ENCODE assay signal across 8 mouse cellular contexts in the genomic region with DNA sequence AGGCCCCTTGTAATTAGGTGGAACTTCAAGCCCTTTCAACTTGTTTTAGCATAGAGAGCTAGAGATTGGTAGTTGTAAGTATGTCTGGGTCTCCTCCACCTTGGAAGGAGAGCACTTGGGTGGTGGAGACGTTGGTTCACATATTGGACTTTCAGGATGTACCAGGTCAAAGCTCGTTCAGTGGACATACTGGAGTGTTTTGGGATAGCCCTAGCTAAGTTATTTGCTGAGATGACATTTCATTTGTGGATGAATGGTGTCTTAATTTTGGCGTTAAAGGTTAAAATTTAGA. TPM values are rescaled to one million over a fixed set of nuclear protein-coding genes. Genes with fewer than 3 reads are reported as not detected.
A peak's percentile ranks its signal among the peaks of the same experiment; 100 is the strongest.
DNase-seq lines count a peak whose midpoint lies in the region; ATAC-seq and TF ChIP-seq lines count a peak whose summit lies in the region.

No protein-coding gene starts in this region.

- H3K79me2 ChIP-seq in macrophage (ENCODE audit: inconsistent target), result peaks cover 57% of the 10 kb centered on the region

- H3K4me2 ChIP-seq in hindbrain, embryonic 13.5 days, result peak overlapping the region; percentile 67

- peak overlapping the region; percentile 89 for H3K4me3 ChIP-seq in bone marrow macrophage, adult 2 months (ENCODE audit: insufficient read depth, low read length)
- H3K4me3 ChIP-seq in hindbrain, embryonic 13.5 days, result peak overlapping the region; percentile 83
- peak overlapping the region; percentile 74 for H3K4me3 ChIP-seq in macrophage (ENCODE audit: inconsistent target)

- no peak for TF ChIP-seq CTCF in bone marrow macrophage, adult 2 months (IDR thresholded peaks at IDR 0.05; ENCODE audit: low read depth, low read length)

- H3K36me3 ChIP-seq in hindbrain, embryonic 13.5 days, result no peaks in the 10 kb centered on the region
- no peaks in the 10 kb centered on the region for H3K36me3 ChIP-seq in macrophage (ENCODE audit: inconsistent target)

- peak overlapping the region; percentile 95 for H3K9ac ChIP-seq in hindbrain, embryonic 13.5 days

- no peaks in the 10 kb centered on the region for H3K9me3 ChIP-seq in hindbrain, embryonic 13.5 days

- ATAC-seq in hindbrain, embryonic 13.5 days (ENCODE audit: low FRiP score), result no peak

- peaks cover 24% of the 10 kb centered on the region for H3K4me1 ChIP-seq in bone marrow macrophage, adult 2 months (ENCODE audit: control insufficient read depth, insufficient read depth, low read length)
- H3K4me1 ChIP-seq in hindbrain, embryonic 13.5 days (replicated peaks), result peaks cover 24% of the 10 kb centered on the region

- WGBS in hindbrain, embryonic 13.5 days, result 20% methylated on average over 3 of the region's 3 CpGs
- WGBS in macrophage (ENCODE audit: missing documents), result 23% methylated on average over 3 of the region's 3 CpGs

- H3K27me3 ChIP-seq in hindbrain, embryonic 13.5 days, result no peaks in the 10 kb centered on the region

- 0 out of 2 replicates have a peak overlapping the region, but pooled peaks have one; percentile 84 for H3K27ac ChIP-seq in bone marrow macrophage, adult 2 months (ENCODE audit: insufficient read depth, low read depth, low read length)
- peak overlapping the region; percentile 98 for H3K27ac ChIP-seq in hindbrain, embryonic 13.5 days
- H3K27ac ChIP-seq in macrophage, result peak overlapping the region; percentile 66

- DNase-seq in kidney, adult 18-20 months, result peak; percentile 8
- DNase-seq in kidney, postnatal 14 days, result no peak
- no peak for DNase-seq in layer of hippocampus, postnatal 14 days (ENCODE audit: low spot score in 2 of 2)
- no peak for DNase-seq in adrenal gland, adult 8-10 months
- no peak for DNase-seq in Muller cell, postnatal 12 days (ENCODE audit: inconsistent ontology term)

- TF ChIP-seq POLR2A in bone marrow macrophage, adult 2 months (IDR thresholded peaks at IDR 0.05; ENCODE audit: borderline replicate concordance, low read depth, low read length), result no peak

RNA-seq across cellular contexts. Expression of gene Birc6, which starts 1.4 kb away (rescaled TPM):
- polyA plus RNA-seq in bone marrow macrophage, adult 2 months (2012; ENCODE audit: insufficient read depth, insufficient read length, missing spikeins), result 61.4 and 73.1 TPM in 2 replicates
- 97.4 and 102 TPM in 2 replicates for polyA plus RNA-seq in hindbrain, embryonic 13.5 days (2015; fragmentation: Nextera tagmentation; extraction: Ambion mirVana)
- 100 to 1,000 TPM; 372 to 650 (median 542) TPM for total RNA-seq in macrophage (2018; cell fraction: chromatin; rRNA removed)
- total RNA-seq in macrophage (2018; cell fraction: cytosol; rRNA removed), result 100 to 1,000 TPM in 1 of 26 experiments, 10 to 100 TPM in 25; 53.8 to 109 (median 81.1) TPM
- 100 to 1,000 TPM; 231 to 428 (median 292) TPM for total RNA-seq in macrophage (2018; cell fraction: nucleus; rRNA removed)
- 46.6 to 61.5 TPM (median 54.2 TPM) in 3 replicates for polyA plus RNA-seq in macrophage (2018)
- total RNA-seq in layer of hippocampus, postnatal 14 days (2021), result 100 to 1,000 TPM; 144 to 150 TPM
- total RNA-seq in adrenal gland, adult 8-10 months (2022), result 100 to 1,000 TPM; 114 to 157 (median 124) TPM

RNA-seq across cellular contexts. Expression of gene Yipf4, which starts 40.2 kb away (rescaled TPM):
- polyA plus RNA-seq in bone marrow macrophage, adult 2 months (2012; ENCODE audit: insufficient read depth, insufficient read length, missing spikeins), result 89.8 and 99.4 TPM in 2 replicates
- 49.1 and 52.1 TPM in 2 replicates for polyA plus RNA-seq in hindbrain, embryonic 13.5 days (2015; fragmentation: Nextera tagmentation; extraction: Ambion mirVana)
- 10 to 100 TPM in 11 of 26 experiments, 1 to 10 TPM in 15; 4.7 to 21.9 (median 9.5) TPM for total RNA-seq in macrophage (2018; cell fraction: chromatin; rRNA removed)
- total RNA-seq in macrophage (2018; cell fraction: cytosol; rRNA removed), result 10 to 100 TPM; 34.2 to 57.1 (median 44.9) TPM
- 10 to 100 TPM; 11.8 to 47.0 (median 25.9) TPM for total RNA-seq in macrophage (2018; cell fraction: nucleus; rRNA removed)
- 33.6 to 50.1 TPM (median 43.6 TPM) in 3 replicates for polyA plus RNA-seq in macrophage (2018)
- total RNA-seq in layer of hippocampus, postnatal 14 days (2021), result 10 to 100 TPM; 73.7 to 93.8 TPM
- 100 to 1,000 TPM; 111 to 141 (median 121) TPM for total RNA-seq in adrenal gland, adult 8-10 months (2022)
